Mouse (Mus musculus): ENCODE measurements at regions not wholly inside any gene's neighbourhood (a gene's known extent, or its start where the extent isn't known, plus 50 kb on each side); places are given as distances from the start of the nearest gene placed in this dataset.

DNA sequence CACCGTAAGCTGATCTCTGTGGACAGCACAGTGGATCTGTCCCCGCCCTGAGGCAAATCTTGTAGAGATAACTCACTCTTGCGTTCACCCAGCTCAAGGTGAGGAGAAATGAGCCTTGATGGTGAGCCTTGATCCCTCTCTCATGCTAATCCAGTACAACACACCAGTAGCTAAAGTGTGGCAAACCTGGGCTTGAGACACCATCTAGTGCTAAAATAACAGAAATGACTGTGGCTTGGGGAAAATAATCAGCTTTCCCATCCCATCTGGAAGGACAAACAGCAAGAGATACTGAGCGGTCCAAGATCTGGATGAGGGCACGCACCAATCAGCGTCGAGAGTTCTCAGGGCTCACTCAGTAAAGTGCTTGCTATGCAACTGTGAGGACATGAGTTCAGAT lies 50.9 kb upstream of the Cbln4 start:
- Histone ChIP-seq H3K27me3 (ENCODE audit: control insufficient read depth, insufficient read depth, low read length) (no peaks in the 10 kb centered on the region), H3K4me1 (replicated peaks; ENCODE audit: control insufficient read depth, insufficient read depth) (no peaks in the 10 kb centered on the region), H3K9me3 (ENCODE audit: control insufficient read depth, low read length) (no peaks in the 10 kb centered on the region), H3K4me3 (ENCODE audit: low read depth, low read length) (no peak overlapping the region), H3K36me3 (ENCODE audit: control insufficient read depth, insufficient read depth, low read length) (no peaks in the 10 kb centered on the region), H3K9ac (ENCODE audit: low read length) (no peak overlapping the region), H3K27ac (replicated peaks) (no peak overlapping the region), H3K4me2 (replicated peaks; ENCODE audit: low read depth) (no peak overlapping the region)
- ATAC-seq (ENCODE audit: low FRiP score, low TSS enrichment), result no peak
- DNase-seq (ENCODE audit: low spot score), result no peak
- WGBS, result 78% methylated on average over 7 of the region's 7 CpGs
- TF ChIP-seq EP300 (optimal IDR thresholded peaks at IDR 0.05) (no peak), CTCF (IDR thresholded peaks at IDR 0.05; ENCODE audit: low read depth) (no peak)

- 64% methylated on average over 18 of the region's 18 CpGs for WGBS
- Histone ChIP-seq H3K9ac (ENCODE audit: low read length) (no peak overlapping the region), H3K27me3 (ENCODE audit: control insufficient read depth, insufficient read depth, low read length) (no peaks in the 10 kb centered on the region), H3K27ac (replicated peaks) (no peak overlapping the region), H3K4me1 (replicated peaks; ENCODE audit: control insufficient read depth, insufficient read depth) (no peaks in the 10 kb centered on the region), H3K4me3 (ENCODE audit: low read depth, low read length) (no peak overlapping the region), H3K9me3 (ENCODE audit: control insufficient read depth, low read length) (no peaks in the 10 kb centered on the region), H3K4me2 (replicated peaks; ENCODE audit: low read depth) (no peak overlapping the region), H3K36me3 (ENCODE audit: control insufficient read depth, insufficient read depth, low read length) (no peaks in the 10 kb centered on the region)
- ATAC-seq (ENCODE audit: low FRiP score, low TSS enrichment) (no peak), DNase-seq (ENCODE audit: low spot score) (no peak)
- TF ChIP-seq EP300 (optimal IDR thresholded peaks at IDR 0.05), result no peak
- TF ChIP-seq CTCF (IDR thresholded peaks at IDR 0.05; ENCODE audit: low read depth), result no peak
Measured at GRCm38 (mm10) chr2:172103881-172104655, 60.8 kb upstream of the Cbln4 start.

DNA sequence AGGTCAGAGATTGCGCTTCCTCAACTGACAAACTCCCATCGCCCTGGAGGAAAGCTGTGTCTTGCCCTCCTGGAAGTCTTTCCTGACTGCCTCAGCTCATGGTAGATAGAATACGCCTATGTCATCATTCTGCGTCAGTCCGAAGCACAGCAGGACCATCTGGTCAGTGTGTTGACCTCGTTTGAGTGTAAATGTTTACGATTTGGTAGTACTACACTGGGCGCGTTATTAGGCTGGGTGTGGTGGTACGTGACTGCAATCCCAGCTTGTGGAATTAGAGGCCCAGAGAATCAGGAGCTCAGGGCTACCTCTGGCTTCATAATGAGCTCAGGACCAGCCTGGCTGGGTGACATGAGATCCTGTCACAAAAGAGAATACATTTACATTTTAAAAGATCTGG lies 62.0 kb upstream of the Cbln4 start:
- no peaks in the 10 kb centered on the region for H3K9me3 ChIP-seq (ENCODE audit: control insufficient read depth, low read length)
- DNase-seq (ENCODE audit: low spot score) (no peak), ATAC-seq (ENCODE audit: low FRiP score, low TSS enrichment) (no peak)
- H3K36me3 ChIP-seq (ENCODE audit: control insufficient read depth, insufficient read depth, low read length), result no peaks in the 10 kb centered on the region
- H3K27ac ChIP-seq (replicated peaks), result no peak overlapping the region
- H3K4me1 ChIP-seq (replicated peaks; ENCODE audit: control insufficient read depth, insufficient read depth), result no peaks in the 10 kb centered on the region
- no peaks in the 10 kb centered on the region for H3K27me3 ChIP-seq (ENCODE audit: control insufficient read depth, insufficient read depth, low read length)
- 18% methylated on average over 10 of the region's 10 CpGs for WGBS
- no peak overlapping the region for H3K9ac ChIP-seq (ENCODE audit: low read length)
- H3K4me3 ChIP-seq (ENCODE audit: low read depth, low read length), result no peak overlapping the region
- TF ChIP-seq CTCF (IDR thresholded peaks at IDR 0.05; ENCODE audit: low read depth) (no peak), EP300 (optimal IDR thresholded peaks at IDR 0.05) (no peak)
- no peak overlapping the region for H3K4me2 ChIP-seq (replicated peaks; ENCODE audit: low read depth)

- H3K27me3 ChIP-seq (ENCODE audit: control insufficient read depth, insufficient read depth, low read length), result no peaks in the 10 kb centered on the region
- no peak overlapping the region for H3K27ac ChIP-seq (replicated peaks)
- no peak overlapping the region for H3K4me3 ChIP-seq (ENCODE audit: low read depth, low read length)
- H3K9me3 ChIP-seq (ENCODE audit: control insufficient read depth, low read length), result no peaks in the 10 kb centered on the region
- no peaks in the 10 kb centered on the region for H3K36me3 ChIP-seq (ENCODE audit: control insufficient read depth, insufficient read depth, low read length)
- no peak overlapping the region for H3K9ac ChIP-seq (ENCODE audit: low read length)
- ATAC-seq (ENCODE audit: low FRiP score, low TSS enrichment), result no peak
- H3K4me2 ChIP-seq (replicated peaks; ENCODE audit: low read depth), result no peak overlapping the region
- TF ChIP-seq EP300 (optimal IDR thresholded peaks at IDR 0.05) (no peak), CTCF (IDR thresholded peaks at IDR 0.05; ENCODE audit: low read depth) (no peak)
- no peak for DNase-seq (ENCODE audit: low spot score)
- WGBS, result 27% methylated on average over 3 of the region's 3 CpGs
- H3K4me1 ChIP-seq (replicated peaks; ENCODE audit: control insufficient read depth, insufficient read depth), result no peaks in the 10 kb centered on the region
Measured at GRCm38 (mm10) chr2:172110706-172111105, 67.4 kb upstream of the Cbln4 start.

GRCm38 (mm10) chr2:172113639-172114038 lies 70.4 kb upstream of the Cbln4 start:
- 87% methylated on average over 13 of the region's 13 CpGs for WGBS
- TF ChIP-seq EP300 (optimal IDR thresholded peaks at IDR 0.05), result no peak
- TF ChIP-seq CTCF (IDR thresholded peaks at IDR 0.05; ENCODE audit: low read depth), result no peak
- H3K36me3 ChIP-seq (ENCODE audit: control insufficient read depth, insufficient read depth, low read length), result no peaks in the 10 kb centered on the region

GRCm38 (mm10) chr2:172115604-172116206 lies 72.4 kb upstream of the Cbln4 start:
- 54% methylated on average over 10 of the region's 10 CpGs for WGBS
- Histone ChIP-seq H3K27me3 (ENCODE audit: control insufficient read depth, insufficient read depth, low read length) (no peaks in the 10 kb centered on the region), H3K9ac (ENCODE audit: low read length) (no peak overlapping the region), H3K27ac (replicated peaks) (no peak overlapping the region), H3K36me3 (ENCODE audit: control insufficient read depth, insufficient read depth, low read length) (no peaks in the 10 kb centered on the region), H3K4me2 (replicated peaks; ENCODE audit: low read depth) (no peak overlapping the region), H3K4me1 (replicated peaks; ENCODE audit: control insufficient read depth, insufficient read depth) (no peaks in the 10 kb centered on the region), H3K4me3 (ENCODE audit: low read depth, low read length) (no peak overlapping the region), H3K9me3 (ENCODE audit: control insufficient read depth, low read length) (no peaks in the 10 kb centered on the region)
- DNase-seq (ENCODE audit: low spot score), result no peak
- TF ChIP-seq CTCF (IDR thresholded peaks at IDR 0.05; ENCODE audit: low read depth) (no peak), EP300 (optimal IDR thresholded peaks at IDR 0.05) (no peak)
- ATAC-seq (ENCODE audit: low FRiP score, low TSS enrichment), result no peak

More at GRCm38 (mm10) chr2:172113639-172114038, 70.4 kb upstream of the Cbln4 start:
- Histone ChIP-seq H3K27me3 (ENCODE audit: control insufficient read depth, insufficient read depth, low read length) (no peaks in the 10 kb centered on the region), H3K9ac (ENCODE audit: low read length) (no peak overlapping the region), H3K4me2 (replicated peaks; ENCODE audit: low read depth) (no peak overlapping the region), H3K4me3 (ENCODE audit: low read depth, low read length) (no peak overlapping the region), H3K4me1 (replicated peaks; ENCODE audit: control insufficient read depth, insufficient read depth) (no peaks in the 10 kb centered on the region), H3K27ac (replicated peaks) (no peak overlapping the region), H3K9me3 (ENCODE audit: control insufficient read depth, low read length) (no peaks in the 10 kb centered on the region)
- no peak for DNase-seq (ENCODE audit: low spot score)
- ATAC-seq (ENCODE audit: low FRiP score, low TSS enrichment), result no peak

All from stomach, postnatal 0 days (tissue).